Mouse (Mus musculus) adrenal gland, postnatal 14 days (tissue): ENCODE measurements at regions not wholly inside any gene's neighbourhood (a gene's known extent, or its start where the extent isn't known, plus 50 kb on each side); places are given as distances from the start of the nearest gene placed in this dataset.

Experiments
- DNase-seq: peaks from one replicate; pipeline ENCODE4 v3.0.0; 2021; ENCODE audit warnings: mixed read lengths

- peak; percentile 48 for DNase-seq
Observed at GRCm38 (mm10) chr7:134534821-134535220, 135.6 kb upstream of the Dock1 start.

DNA sequence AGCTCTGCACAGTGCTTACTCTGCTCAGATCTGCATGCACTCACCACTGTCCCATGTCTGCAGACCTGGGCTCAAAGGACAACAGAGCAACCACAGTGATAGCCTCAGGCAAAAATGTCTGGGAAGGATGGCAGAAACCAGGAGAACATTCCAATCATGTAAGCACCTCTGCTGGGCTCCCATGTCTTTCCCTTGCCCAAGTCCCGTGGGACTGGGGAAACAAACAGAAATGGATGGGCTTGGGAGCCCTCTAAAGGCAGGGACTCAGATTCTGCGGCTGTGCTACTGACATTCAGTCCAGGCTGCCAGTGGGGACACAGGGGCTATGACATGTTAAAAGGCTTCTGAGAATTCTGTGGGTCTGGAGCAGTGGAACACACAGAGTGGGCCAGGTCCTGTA lies 128.8 kb upstream of the Dock1 start:
- no peak for DNase-seq

DNA sequence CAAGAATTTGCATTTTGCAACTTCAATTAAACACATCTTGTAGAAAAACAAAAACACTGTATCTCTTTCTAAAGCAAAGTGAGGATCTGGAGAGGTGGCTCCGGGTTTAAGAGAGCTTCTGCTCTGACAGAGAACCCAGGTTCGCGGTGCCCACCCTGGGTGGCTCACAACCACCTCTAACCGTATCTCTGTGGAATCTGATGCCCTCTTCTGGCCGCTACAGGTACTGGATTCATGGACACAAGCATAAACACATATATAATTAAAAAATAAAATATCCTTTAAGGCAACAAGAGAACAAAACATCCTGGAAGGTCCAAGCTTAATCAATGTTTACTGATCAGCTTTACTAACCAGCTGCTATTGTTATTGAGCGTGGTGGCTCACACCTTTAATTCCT lies 124.3 kb upstream of the Dock1 start:
- no peak for DNase-seq

GRCm38 (mm10) chr7:134549286-134549919 lies 121.1 kb upstream of the Dock1 start:
- DNase-seq: no peak

DNA sequence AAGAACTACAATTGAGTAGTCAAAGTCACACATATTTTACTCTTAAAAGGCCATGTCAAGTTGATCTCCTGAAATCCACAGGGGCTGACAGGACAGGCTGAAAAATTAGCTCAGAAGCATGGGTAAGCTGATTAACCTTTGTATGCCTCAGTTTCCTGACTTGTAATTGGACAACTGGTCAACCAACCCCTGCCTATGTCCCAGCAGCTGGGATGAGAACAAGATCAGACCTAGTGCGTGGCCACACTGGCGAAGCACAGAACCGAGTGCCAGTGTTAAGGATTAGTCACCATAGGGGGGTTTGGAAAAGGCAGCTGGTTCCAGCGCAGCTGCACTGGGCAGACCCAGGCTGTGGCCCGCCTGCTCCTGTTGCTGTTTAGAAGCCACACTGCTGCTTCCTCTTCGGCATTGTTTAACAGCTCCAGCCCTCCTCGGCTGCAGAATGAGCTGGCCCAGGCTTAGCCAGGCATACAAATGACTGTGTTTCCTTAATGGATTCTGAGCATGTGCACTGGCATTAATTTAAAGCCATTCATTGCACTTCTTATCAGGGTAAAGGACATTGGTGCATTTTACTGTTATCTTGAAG lies 120.1 kb upstream of the Dock1 start:
- no peak for DNase-seq

- DNase-seq: peak; percentile 52
Observed at GRCm38 (mm10) chr7:134552051-134552451, 118.4 kb upstream of the Dock1 start.

DNA sequence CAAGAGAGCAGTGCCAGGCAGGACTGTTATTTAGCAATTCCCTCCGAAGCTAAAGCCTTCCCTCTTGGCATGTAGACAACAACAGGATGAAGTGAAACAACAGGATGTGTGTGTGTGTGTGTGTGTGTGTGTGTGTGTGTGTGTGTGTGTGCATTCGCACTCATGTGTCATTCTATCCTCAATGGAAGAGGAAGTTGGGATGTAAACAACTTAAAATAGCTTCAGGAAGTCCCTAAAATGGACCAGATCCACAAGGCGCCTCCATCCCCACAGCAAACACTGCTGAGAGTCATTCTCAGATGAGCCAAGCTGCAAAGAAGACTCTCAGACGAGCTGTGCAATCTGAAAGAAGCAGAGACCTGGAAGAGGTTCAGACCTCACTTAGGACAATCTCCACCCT lies 114.4 kb upstream of the Dock1 start:
- peak; percentile 13 for DNase-seq

- DNase-seq: peak; percentile 91
Observed at GRCm38 (mm10) chr7:134566322-134566721, 104.1 kb upstream of the Dock1 start.

- no peak for DNase-seq
Observed at GRCm38 (mm10) chr7:134569247-134569646, 101.2 kb upstream of the Dock1 start.

DNA sequence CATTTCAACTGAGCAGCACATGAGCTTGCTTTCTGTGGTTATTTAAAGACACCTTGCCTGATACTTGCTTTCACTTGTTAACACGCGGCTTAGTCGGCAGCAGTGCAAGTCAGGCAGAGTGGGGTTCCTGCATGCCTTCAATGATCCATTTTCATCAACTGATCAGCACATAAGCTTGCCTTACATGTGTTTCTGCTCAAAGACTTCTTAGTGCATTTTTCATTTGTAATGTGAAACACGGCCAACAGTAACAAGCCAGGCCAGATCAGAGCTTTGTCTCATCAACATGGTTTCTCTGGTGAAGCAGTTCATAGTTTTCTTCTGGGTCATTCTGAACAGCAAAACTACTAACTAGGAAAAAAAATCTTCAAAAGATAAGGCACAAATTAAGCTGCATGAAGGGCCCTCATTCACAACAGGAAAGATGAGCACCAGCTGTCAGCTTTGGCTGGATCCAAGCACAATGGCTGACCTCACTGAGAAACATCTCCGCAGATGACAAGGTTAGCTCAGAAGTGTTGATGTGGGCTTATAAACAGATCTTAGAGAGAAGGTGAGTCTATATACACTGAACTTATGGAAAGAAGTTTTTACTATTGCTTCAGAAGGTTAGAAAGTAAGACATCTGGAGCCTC lies 100.2 kb upstream of the Dock1 start:
- DNase-seq: peak; percentile 7

DNA sequence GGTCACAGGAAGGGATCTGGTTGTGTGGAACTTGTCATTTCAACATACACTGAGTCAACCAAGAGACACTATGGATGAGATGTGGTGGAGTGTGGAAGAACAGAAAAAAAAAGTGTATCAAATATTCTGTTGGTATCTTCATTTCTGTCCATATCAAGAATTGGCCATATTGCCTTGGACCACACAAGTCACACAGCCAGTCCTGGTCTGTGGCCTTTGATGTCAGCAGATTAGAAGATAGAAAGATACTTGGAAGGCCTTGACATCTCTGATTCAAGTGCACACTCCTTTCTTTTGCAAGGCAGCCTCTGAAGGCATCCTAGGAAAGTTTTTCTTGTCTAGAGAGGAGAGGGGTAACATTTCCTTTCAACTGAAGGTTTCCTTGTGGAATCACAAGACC lies 88.7 kb upstream of the Dock1 start:
- peak; percentile 24 for DNase-seq

- DNase-seq: no peak
Observed at GRCm38 (mm10) chr7:134585478-134585877, 85.0 kb upstream of the Dock1 start.

DNA sequence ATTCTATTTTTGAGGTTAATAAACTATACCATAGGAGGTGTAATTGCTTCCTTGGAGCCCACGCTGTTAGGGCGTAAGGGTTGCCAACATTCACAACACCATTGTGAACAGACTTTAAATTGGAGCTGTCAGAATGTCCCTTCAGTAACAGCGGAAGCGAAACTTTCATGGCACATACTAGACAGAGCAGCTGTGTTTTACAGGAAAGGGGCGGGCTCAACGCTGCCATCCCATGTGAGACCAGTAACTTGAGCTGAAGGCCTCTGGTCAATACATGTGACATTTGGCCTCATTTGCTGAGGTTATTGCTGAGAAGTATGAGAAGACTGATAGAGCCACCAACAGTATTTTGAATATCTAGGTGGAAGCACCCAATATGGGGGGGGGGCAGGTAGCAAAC lies 83.5 kb upstream of the Dock1 start:
- DNase-seq: no peak

- no peak for DNase-seq
Observed at GRCm38 (mm10) chr7:134607886-134608285, 62.6 kb upstream of the Dock1 start.

DNA sequence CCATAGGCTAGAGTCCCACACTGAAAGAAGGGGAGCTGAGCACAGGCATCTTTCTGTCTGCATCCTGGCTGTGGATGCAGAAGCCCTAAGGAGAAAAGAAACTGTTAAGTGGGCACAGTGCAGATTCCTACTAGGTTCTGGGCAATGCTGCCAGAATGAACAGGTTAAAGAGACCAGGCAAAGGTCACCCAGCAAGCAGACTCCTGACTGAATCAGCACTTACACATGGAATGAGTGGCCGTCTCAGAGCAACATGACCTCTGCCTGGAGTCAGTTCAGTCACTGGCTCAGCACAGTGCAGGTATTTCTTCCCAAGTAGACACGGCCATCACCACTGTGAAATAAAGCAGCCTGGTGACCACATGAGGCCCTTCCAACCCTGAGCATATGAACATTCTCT lies 60.3 kb upstream of the Dock1 start:
- DNase-seq: no peak

DNA sequence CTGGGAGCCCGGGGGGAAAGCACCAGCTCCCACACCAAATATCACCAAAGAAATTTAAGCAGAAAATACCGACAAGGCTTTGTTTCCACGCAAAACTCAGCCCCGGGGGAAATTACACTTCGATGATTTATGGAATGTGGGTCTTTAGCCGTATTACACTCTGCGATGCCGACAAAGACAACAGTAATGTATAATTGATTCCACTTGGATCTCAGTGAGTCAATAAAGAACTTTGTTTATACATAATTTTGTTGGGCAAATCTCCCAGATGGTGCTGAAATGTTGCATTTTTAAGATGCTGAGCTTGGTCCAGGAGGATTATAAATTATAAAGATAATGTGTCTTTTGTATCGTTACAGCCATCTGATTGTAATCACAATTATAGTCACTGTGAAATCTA lies 59.1 kb upstream of the Dock1 start:
- DNase-seq: no peak

- no peak for DNase-seq
Observed at GRCm38 (mm10) chr7:134612175-134612633, 58.2 kb upstream of the Dock1 start.

GRCm38 (mm10) chr7:134619220-134619975 lies 51.1 kb upstream of the Dock1 start:
- no peak for DNase-seq

GRCm38 (mm10) chr7:134620006-134620405 lies 50.4 kb upstream of the Dock1 start:
- no peak for DNase-seq
